Mouse (Mus musculus) myocyte (in vitro differentiated cells): Measurements from ENCODE around the gene Prok2. TPM values are rescaled to one million over a fixed set of nuclear protein-coding genes. Genes with fewer than 3 reads are reported as not detected.

Experiments
- H3K27me3 ChIP-seq: one replicate; pipeline ENCODE4 v1.6.1; 2011; ENCODE audit not compliant: control insufficient read depth, insufficient read depth, insufficient read length
- H3K36me3 ChIP-seq: one replicate; pipeline ENCODE4 v1.6.1; 2011; ENCODE audit not compliant: control insufficient read depth, insufficient read depth
- H3K4me2 ChIP-seq: one replicate; pipeline ENCODE4 v1.6.1; 2011; ENCODE audit warnings: low read depth, control low read depth
- H3K4me3 ChIP-seq: one replicate; pipeline ENCODE4 v1.5.1; 2011; ENCODE audit warnings: mild to moderate bottlenecking, control low read depth, moderate library complexity
- H3K79me2 ChIP-seq: one replicate; pipeline ENCODE4 v1.6.1; 2011; ENCODE audit not compliant: control insufficient read depth, insufficient read depth
- H3ac ChIP-seq: one replicate; pipeline ENCODE4 v1.6.1; 2011; ENCODE audit not compliant: control insufficient read depth, insufficient read length
- CEBPB ChIP-seq: IDR thresholded peaks from 2 replicates; pipeline ENCODE4 v1.6.1; 2011; ENCODE audit warnings: mild to moderate bottlenecking, moderate library complexity; ENCODE audit not compliant: poor library complexity, insufficient read depth, severe bottlenecking
- E2F4 ChIP-seq: IDR thresholded peaks from one replicate; pipeline ENCODE4 v1.6.1; 2011; ENCODE audit warnings: mild to moderate bottlenecking, control low read depth, moderate library complexity; ENCODE audit not compliant: insufficient read depth
- MAX ChIP-seq: IDR thresholded peaks from one replicate; pipeline ENCODE4 v1.6.1; 2011; ENCODE audit warnings: low read depth, mild to moderate bottlenecking, control low read depth
- MYOD1 ChIP-seq, 3 experiments: IDR thresholded peaks; one replicate each; pipeline ENCODE4 v1.6.1; 2011; ENCODE audit warnings: control low read depth in 2 of 3, low read depth in 2 of 3, mild to moderate bottlenecking in 2 of 3, moderate library complexity in 1 of 3; ENCODE audit not compliant: insufficient read length in 2 of 3, control insufficient read depth in 1 of 3
- POLR2A ChIP-seq: IDR thresholded peaks from one replicate; pipeline ENCODE4 v1.6.1; 2011; ENCODE audit warnings: low read depth, mild to moderate bottlenecking, control low read depth, moderate library complexity; ENCODE audit not compliant: insufficient read length
- POLR2AphosphoS2 ChIP-seq: IDR thresholded peaks from one replicate; pipeline ENCODE4 v1.6.1; 2011; ENCODE audit warnings: low read depth, control low read depth; ENCODE audit not compliant: insufficient read length
- REST ChIP-seq: IDR thresholded peaks from one replicate; pipeline ENCODE4 v1.6.1; 2011; ENCODE audit warnings: mild to moderate bottlenecking, control low read depth, moderate library complexity; ENCODE audit not compliant: insufficient read depth, insufficient read length
- SRF ChIP-seq: IDR thresholded peaks from one replicate; pipeline ENCODE4 v1.6.1; 2011; ENCODE audit warnings: low read depth; ENCODE audit not compliant: control insufficient read depth, insufficient read length
- TCF12 ChIP-seq: IDR thresholded peaks from one replicate; pipeline ENCODE4 v1.6.1; 2011; ENCODE audit warnings: mild to moderate bottlenecking, control low read depth; ENCODE audit not compliant: poor library complexity, insufficient read depth, severe bottlenecking
- TCF3 ChIP-seq: IDR thresholded peaks from one replicate; pipeline ENCODE4 v1.6.1; 2011; ENCODE audit warnings: low read depth, control low read depth; ENCODE audit not compliant: insufficient read length
- USF1 ChIP-seq: IDR thresholded peaks from one replicate; pipeline ENCODE4 v1.6.1; 2011; ENCODE audit warnings: low read depth, mild to moderate bottlenecking, control low read depth, moderate library complexity
- polyA plus RNA-seq: library from polyadenylated mRNA; unstranded; fragments of >200 nt; fragmentation: generic; extraction: Trizol; gene quantifications from one replicate; pipeline ENCODE4 v1.2.1, GENCODE M21; 2012; ENCODE audit warnings: missing spikeins

The Prok2 gene
- polyA plus RNA-seq, 1 experiment, result not detected

DNA sequence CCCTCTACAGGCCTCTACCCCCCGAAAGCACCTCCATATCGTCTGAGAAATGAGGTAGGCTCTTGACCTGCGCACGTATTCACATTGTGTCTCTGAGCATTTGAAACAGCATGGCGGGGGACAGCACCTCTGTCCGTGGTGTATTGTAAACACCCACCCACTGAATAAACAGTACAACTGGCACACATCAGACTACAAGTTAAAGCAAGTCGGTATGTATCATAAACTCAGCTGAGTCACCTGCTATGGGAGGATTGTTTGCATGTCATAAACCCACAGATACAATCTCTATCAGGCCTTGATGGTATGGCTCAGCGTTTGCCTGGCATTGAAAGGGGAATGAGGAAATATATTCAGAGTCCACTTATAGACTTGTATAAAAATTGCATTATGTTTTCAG, 48.9 kb downstream of the Prok2 start:
- H3K4me3 ChIP-seq, result no peak overlapping the region
- no peaks in the 10 kb centered on the region for H3K79me2 ChIP-seq
- no peak overlapping the region for H3K4me2 ChIP-seq
- peaks cover 26% of the 10 kb centered on the region for H3K27me3 ChIP-seq
- H3K36me3 ChIP-seq, result no peaks in the 10 kb centered on the region
- TF ChIP-seq USF1 (no peak), MYOD1 (IDR thresholded peaks at IDR 0.05; ENCODE audit: control insufficient read depth in 1 of 3, insufficient read length in 2 of 3, low read depth in 2 of 3) (no peak), SRF (no peak)
- no peak overlapping the region for H3ac ChIP-seq

DNA sequence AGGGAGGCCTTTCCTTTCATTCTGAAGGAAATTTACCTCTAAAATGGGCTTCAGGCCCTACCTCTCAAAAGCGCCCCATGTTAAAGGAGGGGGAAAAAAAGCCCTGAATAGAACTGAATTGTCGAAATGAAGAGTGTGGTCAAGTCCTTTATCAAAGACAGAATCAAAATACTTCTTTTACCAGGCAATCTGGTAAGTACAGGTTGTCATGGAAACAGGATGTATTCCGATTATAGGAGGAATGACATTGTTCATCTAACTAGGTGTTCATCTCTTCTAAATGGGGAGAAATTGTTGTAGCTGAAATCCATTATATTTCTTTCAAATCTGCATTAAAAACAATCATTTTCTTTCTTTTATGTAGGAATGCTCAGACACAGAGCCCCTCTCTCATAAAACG, 51.7 kb downstream of the Prok2 start:
- Histone ChIP-seq H3K36me3 (no peaks in the 10 kb centered on the region), H3K79me2 (no peaks in the 10 kb centered on the region), H3K4me3 (no peak overlapping the region), H3K4me2 (no peak overlapping the region), H3K27me3 (peaks cover 22% of the 10 kb centered on the region), H3ac (no peak overlapping the region)
- TF ChIP-seq TCF12 (no peak), E2F4 (no peak), POLR2A (no peak)

DNA sequence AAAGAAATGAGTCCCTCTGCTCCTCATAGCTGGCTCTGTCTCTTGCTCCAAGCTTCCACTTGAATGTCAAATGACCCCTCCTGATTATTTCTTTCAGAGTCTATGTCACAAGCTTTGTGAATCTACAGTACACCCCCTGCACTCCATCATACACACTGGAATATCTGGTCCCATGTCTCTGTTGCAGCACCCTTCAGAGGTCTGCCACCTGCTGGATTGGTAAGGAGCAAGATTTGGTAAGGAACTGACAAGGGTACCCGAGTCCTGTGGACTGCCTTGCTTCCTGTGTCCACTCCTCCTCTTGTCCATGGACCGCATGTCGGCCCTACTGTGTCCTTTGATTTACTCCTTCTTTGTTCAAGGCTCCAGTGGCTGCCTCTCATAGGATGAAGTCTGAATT, 54.4 kb downstream of the Prok2 start:
- Histone ChIP-seq H3K79me2 (no peaks in the 10 kb centered on the region), H3K27me3 (peaks cover 2% of the 10 kb centered on the region), H3K36me3 (no peaks in the 10 kb centered on the region), H3K4me3 (no peak overlapping the region), H3ac (no peak overlapping the region), H3K4me2 (no peak overlapping the region)
- TF ChIP-seq MYOD1 (IDR thresholded peaks at IDR 0.05; ENCODE audit: control insufficient read depth in 1 of 3, insufficient read length in 2 of 3, low read depth in 2 of 3) (no peak), POLR2A (no peak), MAX (no peak), SRF (no peak), USF1 (no peak), E2F4 (no peak)

DNA sequence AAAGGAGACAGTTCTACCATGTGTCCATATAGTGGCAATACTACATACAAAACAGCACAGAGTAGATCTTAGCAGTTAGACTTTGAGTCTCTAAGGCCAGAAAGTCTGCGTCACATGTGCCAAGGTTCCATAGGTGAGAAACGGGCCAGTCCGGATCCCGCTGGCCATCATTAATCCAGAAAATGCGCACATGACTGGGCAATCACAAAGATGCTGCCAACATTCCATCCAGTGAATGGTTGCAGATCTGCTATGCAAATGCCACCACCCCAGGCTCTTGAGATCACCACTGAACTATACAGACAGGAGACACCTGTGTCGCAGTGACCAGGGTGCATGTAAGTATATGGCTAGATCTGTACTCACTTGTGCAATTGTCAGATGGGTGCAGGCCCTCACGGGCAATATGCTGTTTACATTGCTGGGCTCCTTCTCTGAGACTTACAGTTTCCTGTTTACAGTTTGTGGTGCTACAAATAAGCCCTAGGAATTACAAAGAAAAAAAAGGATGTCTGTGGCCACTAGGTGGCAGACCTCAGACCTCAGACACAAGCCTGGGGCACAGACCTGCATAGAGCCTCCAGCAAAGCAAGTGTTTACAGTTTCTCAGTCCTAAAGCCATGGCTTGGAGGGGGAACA, 55.6 kb downstream of the Prok2 start:
- TF ChIP-seq MAX (no peak), USF1 (no peak), TCF3 (no peak), TCF12 (no peak), MYOD1 (IDR thresholded peaks at IDR 0.05; ENCODE audit: control insufficient read depth in 1 of 3, insufficient read length in 2 of 3, low read depth in 2 of 3) (no peak), REST (no peak), CEBPB (no peak)
- H3K4me2 ChIP-seq, result no peak overlapping the region
- no peaks in the 10 kb centered on the region for H3K27me3 ChIP-seq

DNA sequence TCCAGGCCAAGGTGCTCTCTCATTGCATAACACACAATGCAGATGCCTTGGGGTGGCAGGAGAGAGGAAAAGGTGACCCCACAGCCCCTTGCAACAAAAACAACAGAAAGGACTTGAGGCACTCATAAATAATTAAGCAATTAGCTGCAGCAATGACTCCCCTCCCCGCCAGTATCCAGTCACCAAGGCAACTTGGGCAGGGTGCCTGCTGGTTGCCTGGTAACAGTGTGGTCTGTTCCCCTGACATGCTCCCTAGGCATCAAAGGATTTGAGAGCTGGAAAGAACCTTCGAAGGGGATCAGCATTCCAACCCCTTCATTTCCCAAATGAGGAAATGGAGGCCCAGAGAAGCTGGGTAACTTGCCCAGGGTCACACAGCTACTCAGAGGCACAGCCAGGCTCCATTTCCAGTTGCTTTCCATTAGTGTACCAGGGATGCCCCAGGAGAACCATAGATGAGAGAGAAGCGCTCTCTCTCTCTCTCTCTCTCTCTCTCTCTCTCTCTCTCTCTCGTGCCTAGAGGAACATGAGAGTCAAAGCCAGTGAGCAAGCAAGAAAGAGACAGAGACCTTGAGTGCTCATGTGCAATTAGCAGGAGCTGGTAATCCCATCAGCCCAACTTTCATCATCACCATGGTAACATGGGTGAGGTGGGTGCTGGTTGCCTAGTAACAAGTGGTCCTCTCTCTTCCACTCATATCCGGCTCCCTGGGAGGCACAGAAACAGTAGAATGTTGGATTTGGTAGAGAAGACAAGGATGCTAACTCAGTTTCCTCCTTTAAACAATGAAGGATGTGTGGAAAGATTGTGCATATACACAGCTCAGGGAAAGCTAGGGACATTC, 56.5 kb downstream of the Prok2 start:
- H3K36me3 ChIP-seq, result no peaks in the 10 kb centered on the region
- TF ChIP-seq SRF (no peak), E2F4 (no peak), CEBPB (no peak), TCF3 (no peak), MAX (no peak)
- no peaks in the 10 kb centered on the region for H3K79me2 ChIP-seq
- H3ac ChIP-seq, result no peak overlapping the region
- no peaks in the 10 kb centered on the region for H3K27me3 ChIP-seq
- H3K4me2 ChIP-seq, result no peak overlapping the region
- no peak overlapping the region for H3K4me3 ChIP-seq

More for the DNA sequence above, 55.6 kb downstream of the Prok2 start:
- Histone ChIP-seq H3K79me2 (no peaks in the 10 kb centered on the region), H3K36me3 (no peaks in the 10 kb centered on the region), H3K4me3 (no peak overlapping the region), H3ac (no peak overlapping the region)

DNA sequence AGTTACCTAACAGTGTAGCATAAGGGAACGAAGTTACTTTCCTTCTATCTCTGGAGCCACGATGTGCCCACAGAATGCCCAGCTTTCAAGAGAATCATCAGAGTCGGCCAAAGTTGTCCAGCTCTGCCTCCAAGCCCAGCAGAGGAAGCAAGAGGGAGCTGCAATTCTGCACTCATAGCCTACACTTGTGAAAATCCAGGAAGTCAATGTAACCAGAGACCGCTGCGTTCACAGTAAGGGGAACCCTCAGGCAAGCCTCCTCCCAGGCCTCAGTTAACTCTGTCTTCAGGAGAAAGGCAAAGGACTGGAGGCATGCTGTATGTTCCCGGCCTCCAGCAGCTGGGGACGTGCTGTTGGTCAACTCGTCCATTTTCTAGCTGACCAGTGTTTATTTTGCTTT, 58.9 kb downstream of the Prok2 start:
- Histone ChIP-seq H3K79me2 (no peaks in the 10 kb centered on the region), H3K4me3 (peak overlapping the region; percentile 44), H3K27me3 (no peaks in the 10 kb centered on the region), H3K4me2 (peak overlapping the region; percentile 94), H3ac (no peak overlapping the region), H3K36me3 (no peaks in the 10 kb centered on the region)
- TF ChIP-seq POLR2A (no peak), E2F4 (no peak), TCF3 (no peak), POLR2AphosphoS2 (no peak), MYOD1 (IDR thresholded peaks at IDR 0.05; ENCODE audit: control insufficient read depth in 1 of 3, insufficient read length in 2 of 3, low read depth in 2 of 3) (no peak), USF1 (no peak)
